Mouse (Mus musculus): ENCODE measurements around the gene Zbtb9.

Zbtb9 gene

GRCm38 (mm10) chr17:26947231-26948100 is 25.5 kb upstream of the Zbtb9 start:
- peak in 1 of 2 experiments; percentile 53 for DNase-seq (ENCODE audit: inconsistent age in 2 of 2, low spot score in 1 of 2)

- DNase-seq (ENCODE audit: inconsistent age in 2 of 2, low spot score in 1 of 2), result peak; percentile 74 to 89
Observed at GRCm38 (mm10) chr17:26948316-26949050, 24.5 kb upstream of the Zbtb9 start.

GRCm38 (mm10) chr17:26949051-26949577 is 23.9 kb upstream of the Zbtb9 start:
- DNase-seq (ENCODE audit: inconsistent age in 2 of 2, low spot score in 1 of 2), result peak in 1 of 2 experiments; percentile 57

- peak in 1 of 2 experiments; percentile 40 for DNase-seq (ENCODE audit: inconsistent age in 2 of 2, low spot score in 1 of 2)
Observed at GRCm38 (mm10) chr17:26949866-26950265, 23.1 kb upstream of the Zbtb9 start.

- no peak for DNase-seq (ENCODE audit: inconsistent age in 2 of 2, low spot score in 1 of 2)
Observed at GRCm38 (mm10) chr17:26950560-26951288, 22.2 kb upstream of the Zbtb9 start.

GRCm38 (mm10) chr17:26951406-26951805 is 21.6 kb upstream of the Zbtb9 start:
- peak; percentile 71 to 83 for DNase-seq (ENCODE audit: inconsistent age in 2 of 2, low spot score in 1 of 2)

- DNase-seq (ENCODE audit: inconsistent age in 2 of 2, low spot score in 1 of 2), result peak in 1 of 2 experiments; percentile 47
Observed at GRCm38 (mm10) chr17:26951952-26952877, 20.8 kb upstream of the Zbtb9 start.

- peak in 1 of 2 experiments; percentile 48 for DNase-seq (ENCODE audit: inconsistent age in 2 of 2, low spot score in 1 of 2)
Observed at GRCm38 (mm10) chr17:26953201-26953600, 19.8 kb upstream of the Zbtb9 start.

GRCm38 (mm10) chr17:26953726-26954125 is 19.2 kb upstream of the Zbtb9 start:
- DNase-seq (ENCODE audit: inconsistent age in 2 of 2, low spot score in 1 of 2), result no peak

- peak in 1 of 2 experiments; percentile 63 for DNase-seq (ENCODE audit: inconsistent age in 2 of 2, low spot score in 1 of 2)
Observed at GRCm38 (mm10) chr17:26956309-26956708, 16.7 kb upstream of the Zbtb9 start.

GRCm38 (mm10) chr17:26956895-26957294 is 16.1 kb upstream of the Zbtb9 start:
- DNase-seq (ENCODE audit: inconsistent age in 2 of 2, low spot score in 1 of 2), result peak in 1 of 2 experiments; percentile 39

GRCm38 (mm10) chr17:26957872-26958271 is 15.1 kb upstream of the Zbtb9 start:
- peak in 1 of 2 experiments; percentile 4 for DNase-seq (ENCODE audit: inconsistent age in 2 of 2, low spot score in 1 of 2)

- DNase-seq (ENCODE audit: inconsistent age in 2 of 2, low spot score in 1 of 2), result no peak
Observed at GRCm38 (mm10) chr17:26958880-26959279, 14.1 kb upstream of the Zbtb9 start.

GRCm38 (mm10) chr17:26959815-26960214 is 13.2 kb upstream of the Zbtb9 start:
- no peak for DNase-seq (ENCODE audit: inconsistent age in 2 of 2, low spot score in 1 of 2)

- no peak for DNase-seq (ENCODE audit: inconsistent age in 2 of 2, low spot score in 1 of 2)
Observed at GRCm38 (mm10) chr17:26961572-26962240, 11.3 kb upstream of the Zbtb9 start.

GRCm38 (mm10) chr17:26966993-26967392 is 6.0 kb upstream of the Zbtb9 start:
- no peak for DNase-seq (ENCODE audit: inconsistent age in 2 of 2, low spot score in 1 of 2)

GRCm38 (mm10) chr17:26967477-26967876 is 5.5 kb upstream of the Zbtb9 start:
- no peak for DNase-seq (ENCODE audit: inconsistent age in 2 of 2, low spot score in 1 of 2)

GRCm38 (mm10) chr17:26968200-26968611 is 4.8 kb upstream of the Zbtb9 start:
- no peak for DNase-seq (ENCODE audit: inconsistent age in 2 of 2, low spot score in 1 of 2)

- DNase-seq (ENCODE audit: inconsistent age in 2 of 2, low spot score in 1 of 2), result no peak
Observed at GRCm38 (mm10) chr17:26969257-26969656, 3.7 kb upstream of the Zbtb9 start.
